Mouse (Mus musculus) heart, embryonic 14.5 days (tissue): ENCODE measurements at regions not wholly inside any gene's neighbourhood (a gene's known extent, or its start where the extent isn't known, plus 50 kb on each side); places are given as distances from the start of the nearest gene placed in this dataset.

Source experiments
- ATAC-seq: fragments of 200-750 bp; cut with Nextera tagmentation; 2 replicates; pipeline ENCODE4 v1.8.0; 2017; ENCODE audit warnings: low read depth, moderate TSS enrichment; ENCODE audit not compliant: insufficient number of reproducible peaks, insufficient read depth, low FRiP score
- H3K27ac ChIP-seq, 2 experiments: fragments of 200-500 bp in 1 of 2; fragments of 300-500 bp in 1 of 2; sonication (generic) in 1 of 2; replicated peaks in 1 of 2; 2 replicates each; pipeline ENCODE4 v1.5.1; 2012 to 2014; ENCODE audit warnings: low read depth in 2 of 2, low read length in 2 of 2, control low read depth in 1 of 2, mild to moderate bottlenecking in 1 of 2, mixed read lengths in 1 of 2; ENCODE audit not compliant: control insufficient read depth in 1 of 2, insufficient read depth in 1 of 2
- H3K27me3 ChIP-seq: fragments of 300-500 bp; sonication (generic); 2 replicates; pipeline ENCODE4 v1.6.1; 2014; ENCODE audit warnings: mild to moderate bottlenecking, low read length, control low read depth; ENCODE audit not compliant: control insufficient read depth, insufficient read depth
- H3K36me3 ChIP-seq: fragments of 300-500 bp; sonication (generic); 2 replicates; pipeline ENCODE4 v1.6.1; 2014; ENCODE audit warnings: mild to moderate bottlenecking, control low read depth, low read length, mixed read lengths; ENCODE audit not compliant: control insufficient read depth, insufficient read depth
- H3K4me1 ChIP-seq, 2 experiments: fragments of 200-500 bp in 1 of 2; fragments of 300-500 bp in 1 of 2; sonication (generic) in 1 of 2; 2 replicates each; pipeline ENCODE4 v1.6.1; 2012 to 2014; ENCODE audit warnings: low read length in 2 of 2, control low read depth in 1 of 2, mixed read lengths in 1 of 2; ENCODE audit not compliant: control insufficient read depth in 2 of 2, insufficient read depth in 2 of 2
- H3K4me2 ChIP-seq: fragments of 300-500 bp; sonication (generic); 2 replicates; pipeline ENCODE4 v1.6.1; 2014; ENCODE audit warnings: mild to moderate bottlenecking, low read length
- H3K4me3 ChIP-seq, 2 experiments: fragments of 200-500 bp in 1 of 2; fragments of 300-500 bp in 1 of 2; sonication (generic) in 1 of 2; 2 replicates each; pipeline ENCODE4 v1.5.1; 2012 to 2014; ENCODE audit warnings: low read length in 2 of 2, mild to moderate bottlenecking in 2 of 2, control low read depth in 1 of 2, low read depth in 1 of 2, moderate library complexity in 1 of 2; ENCODE audit not compliant: control insufficient read depth in 1 of 2, insufficient read depth in 1 of 2
- H3K9ac ChIP-seq: fragments of 300-500 bp; sonication (generic); 2 replicates; pipeline ENCODE4 v1.6.1; 2014; ENCODE audit warnings: mild to moderate bottlenecking, low read length
- H3K9me3 ChIP-seq: fragments of 300-500 bp; sonication (generic); 2 replicates; pipeline ENCODE4 v1.6.1; 2016; ENCODE audit warnings: low read length, control low read depth; ENCODE audit not compliant: control insufficient read depth
- WGBS: fragments of 180-500 bp; shearing (Covaris S2); extraction: QIAGEN DNeasy Blood & Tissue Kit; methylation state at CpG from one replicate; pipeline ENCODE4 v1.1.7; 2014; 5-methylcytosine and 5-hydroxymethylcytosine counted together

- 66% methylated on average over 5 of the region's 5 CpGs for WGBS
- no peak overlapping the region for H3K4me2 ChIP-seq
Observed at GRCm38 (mm10) chr2:162776542-162776941, 115.6 kb upstream of the Ptprt start.

GRCm38 (mm10) chr2:162772520-162772919 is 111.6 kb upstream of the Ptprt start:
- WGBS, result 85% methylated on average over 5 of the region's 5 CpGs
- no peak overlapping the region for H3K9ac ChIP-seq
- no peaks in the 10 kb centered on the region for H3K9me3 ChIP-seq
- no peaks in the 10 kb centered on the region for H3K36me3 ChIP-seq
- no peaks in the 10 kb centered on the region for H3K4me1 ChIP-seq
- H3K27me3 ChIP-seq, result no peaks in the 10 kb centered on the region
- H3K4me2 ChIP-seq, result no peak overlapping the region
- ATAC-seq, result no peak
- H3K4me3 ChIP-seq, result no peak overlapping the region
- H3K27ac ChIP-seq, result no peak overlapping the region

More at GRCm38 (mm10) chr2:162776542-162776941, 115.6 kb upstream of the Ptprt start:
- Histone ChIP-seq H3K36me3 (no peaks in the 10 kb centered on the region), H3K9ac (no peak overlapping the region), H3K27me3 (no peaks in the 10 kb centered on the region), H3K9me3 (no peaks in the 10 kb centered on the region), H3K27ac (no peak overlapping the region), H3K4me3 (no peak overlapping the region), H3K4me1 (no peaks in the 10 kb centered on the region)
- no peak for ATAC-seq

GRCm38 (mm10) chr2:162769711-162770428 is 108.9 kb upstream of the Ptprt start:
- no peak for ATAC-seq
- WGBS, result 73% methylated on average over 6 of the region's 6 CpGs
- no peak overlapping the region for H3K4me2 ChIP-seq
- no peak overlapping the region for H3K27ac ChIP-seq
- no peaks in the 10 kb centered on the region for H3K36me3 ChIP-seq
- no peaks in the 10 kb centered on the region for H3K27me3 ChIP-seq
- H3K4me3 ChIP-seq, result no peak overlapping the region
- no peaks in the 10 kb centered on the region for H3K4me1 ChIP-seq
- H3K9ac ChIP-seq, result no peak overlapping the region
- no peaks in the 10 kb centered on the region for H3K9me3 ChIP-seq

GRCm38 (mm10) chr2:162764059-162764458 is 103.1 kb upstream of the Ptprt start:
- Histone ChIP-seq H3K9ac (no peak overlapping the region), H3K4me2 (no peak overlapping the region), H3K27me3 (no peaks in the 10 kb centered on the region), H3K27ac (no peak overlapping the region), H3K4me1 (no peaks in the 10 kb centered on the region), H3K36me3 (no peaks in the 10 kb centered on the region), H3K9me3 (no peaks in the 10 kb centered on the region), H3K4me3 (no peak overlapping the region)
- no peak for ATAC-seq
- WGBS, result 80% methylated on average over 6 of the region's 6 CpGs

- WGBS, result 74% methylated on average over 5 of the region's 5 CpGs
- H3K4me1 ChIP-seq, result no peaks in the 10 kb centered on the region
- no peak for ATAC-seq
Observed at GRCm38 (mm10) chr2:162740523-162740922, 79.6 kb upstream of the Ptprt start.

GRCm38 (mm10) chr2:162735761-162736160 is 74.8 kb upstream of the Ptprt start:
- ATAC-seq, result no peak

More at GRCm38 (mm10) chr2:162740523-162740922, 79.6 kb upstream of the Ptprt start:
- Histone ChIP-seq H3K9ac (no peak overlapping the region), H3K36me3 (no peaks in the 10 kb centered on the region), H3K4me2 (no peak overlapping the region), H3K27ac (no peak overlapping the region), H3K4me3 (no peak overlapping the region), H3K9me3 (no peaks in the 10 kb centered on the region), H3K27me3 (no peaks in the 10 kb centered on the region)

GRCm38 (mm10) chr2:162734286-162734685 is 73.3 kb upstream of the Ptprt start:
- 71% methylated on average over 4 of the region's 4 CpGs for WGBS
- Histone ChIP-seq H3K27me3 (no peaks in the 10 kb centered on the region), H3K4me2 (no peak overlapping the region), H3K27ac (no peak overlapping the region), H3K4me1 (no peaks in the 10 kb centered on the region), H3K4me3 (no peak overlapping the region), H3K9ac (no peak overlapping the region), H3K36me3 (no peaks in the 10 kb centered on the region), H3K9me3 (no peaks in the 10 kb centered on the region)
- no peak for ATAC-seq

More at GRCm38 (mm10) chr2:162735761-162736160, 74.8 kb upstream of the Ptprt start:
- no peaks in the 10 kb centered on the region for H3K9me3 ChIP-seq
- H3K9ac ChIP-seq, result no peak overlapping the region
- H3K4me2 ChIP-seq, result no peak overlapping the region
- no peaks in the 10 kb centered on the region for H3K4me1 ChIP-seq
- no peak overlapping the region for H3K4me3 ChIP-seq
- WGBS, result 65% methylated on average over 3 of the region's 3 CpGs
- no peak overlapping the region for H3K27ac ChIP-seq
- H3K27me3 ChIP-seq, result no peaks in the 10 kb centered on the region
- H3K36me3 ChIP-seq, result no peaks in the 10 kb centered on the region

GRCm38 (mm10) chr2:162720016-162720415 is 59.1 kb upstream of the Ptprt start:
- no peaks in the 10 kb centered on the region for H3K9me3 ChIP-seq
- no peak overlapping the region for H3K4me2 ChIP-seq
- H3K27ac ChIP-seq, result no peak overlapping the region
- H3K36me3 ChIP-seq, result no peaks in the 10 kb centered on the region
- H3K4me1 ChIP-seq, result no peaks in the 10 kb centered on the region
- 24% methylated on average over 3 of the region's 3 CpGs for WGBS
- H3K9ac ChIP-seq, result no peak overlapping the region
- H3K4me3 ChIP-seq, result no peak overlapping the region
- H3K27me3 ChIP-seq, result no peaks in the 10 kb centered on the region
- ATAC-seq, result no peak
